Mouse (Mus musculus) MEL-GATA-1-ER (cell line): ENCODE measurements around the gene Sec16b.

Source experiments
- DNase-seq: peaks from one replicate; pipeline ENCODE4 v3.0.0-alpha.2; 2012; ENCODE audit warnings: low read depth; ENCODE audit errors: extremely low read depth

The Sec16b gene

GRCm38 (mm10) chr1:157506522-157506921 lies at the start of gene Sec16b:
Gene Sec16b (plus strand): TSS chr1:157506728.
- DNase-seq: no peak

GRCm38 (mm10) chr1:157457789-157458188 lies 48.7 kb upstream of the Sec16b start:
- DNase-seq: no peak

GRCm38 (mm10) chr1:157458421-157459208 lies 47.9 kb upstream of the Sec16b start, which contains the start of gene Cryzl2:
Gene Cryzl2 (plus strand): TSS chr1:157458577.
- DNase-seq: no peak

- no peak for DNase-seq
Measured at GRCm38 (mm10) chr1:157459904-157460303, 46.6 kb upstream of the Sec16b start.

- DNase-seq: no peak
Measured at GRCm38 (mm10) chr1:157461276-157461675, 45.3 kb upstream of the Sec16b start.

GRCm38 (mm10) chr1:157462336-157462735 lies 44.2 kb upstream of the Sec16b start:
- no peak for DNase-seq

GRCm38 (mm10) chr1:157465194-157465593 lies 41.3 kb upstream of the Sec16b start:
- DNase-seq: peak; percentile 33

- no peak for DNase-seq
Measured at GRCm38 (mm10) chr1:157467866-157468265, 38.7 kb upstream of the Sec16b start.

GRCm38 (mm10) chr1:157470761-157471386 lies 35.7 kb upstream of the Sec16b start:
- DNase-seq: no peak

GRCm38 (mm10) chr1:157472716-157473115 lies 33.8 kb upstream of the Sec16b start:
- no peak for DNase-seq

GRCm38 (mm10) chr1:157474865-157475264 lies 31.7 kb upstream of the Sec16b start:
- no peak for DNase-seq

- no peak for DNase-seq
Measured at GRCm38 (mm10) chr1:157476231-157476630, 30.3 kb upstream of the Sec16b start.

- peak; percentile 32 for DNase-seq
Measured at GRCm38 (mm10) chr1:157480090-157480489, 26.4 kb upstream of the Sec16b start.

- no peak for DNase-seq
Measured at GRCm38 (mm10) chr1:157480901-157481300, 25.6 kb upstream of the Sec16b start.

GRCm38 (mm10) chr1:157481666-157482065 lies 24.9 kb upstream of the Sec16b start:
- no peak for DNase-seq

- no peak for DNase-seq
Measured at GRCm38 (mm10) chr1:157484161-157484560, 22.4 kb upstream of the Sec16b start.

- DNase-seq: no peak
Measured at GRCm38 (mm10) chr1:157500657-157501056, 5.9 kb upstream of the Sec16b start.

- DNase-seq: no peak
Measured at GRCm38 (mm10) chr1:157501352-157501945, 5.1 kb upstream of the Sec16b start.

- DNase-seq: no peak
Measured at GRCm38 (mm10) chr1:157503071-157503470, 3.5 kb upstream of the Sec16b start.

- DNase-seq: no peak
Measured at GRCm38 (mm10) chr1:157506995-157507595, 567 bp downstream of the Sec16b start.

GRCm38 (mm10) chr1:157507814-157508213 lies 1.3 kb downstream of the Sec16b start:
- no peak for DNase-seq
